Mouse (Mus musculus): ENCODE data around the gene Hrk. TPM values are rescaled to one million over a fixed set of nuclear protein-coding genes. Genes with fewer than 3 reads are reported as not detected.

The Hrk gene
- total RNA-seq, 2 experiments from 2014 or later = 0.76 to 1.2 TPM

DNA sequence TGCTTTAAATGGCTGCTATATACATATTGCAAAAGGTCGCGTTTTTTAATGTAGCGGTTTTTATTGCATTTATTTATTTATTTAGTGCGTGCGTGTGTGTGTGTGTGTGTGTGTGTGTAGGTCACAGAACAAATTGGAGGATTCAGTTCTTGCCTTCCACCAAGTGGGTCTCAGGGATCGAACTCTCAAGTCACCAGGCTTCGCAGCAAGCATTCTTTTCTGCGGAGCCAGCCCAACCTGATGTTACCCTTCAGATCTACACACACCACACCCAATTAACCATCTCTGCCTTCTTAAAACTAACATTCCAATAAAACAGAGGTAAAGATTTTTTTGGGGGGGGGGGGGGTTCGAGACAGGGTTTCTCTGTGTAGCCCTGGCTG, 8.9 kb upstream of the Hrk start:
- intact Hi-C loops (cut with DNase I) = loop anchor here (5.0 kb wide), 1 partner anchor 58 kb away; no protein-coding TSS in a partner anchor
- no peak for DNase-seq

- no peak for DNase-seq
- intact Hi-C loops (cut with DNase I) = loop anchor here (5.0 kb wide), 1 partner anchor 60 kb away; no protein-coding TSS in a partner anchor
These were observed 7.5 kb upstream of the Hrk start for GRCm38 (mm10) chr5:118156976-118157375.

- intact Hi-C loops (cut with DNase I) = loop anchor here (10.0 kb wide), 1 partner anchor 574 kb away; no protein-coding TSS in a partner anchor
- no peak for DNase-seq
These were observed 3.8 kb upstream of the Hrk start for GRCm38 (mm10) chr5:118160691-118161090.

GRCm38 (mm10) chr5:118165462-118165861, 1.0 kb downstream of the Hrk start:
- intact Hi-C loops (cut with DNase I) = loop anchor here (2.0 to 10.0 kb wide), 2 partner anchors 49 to 569 kb away; no protein-coding TSS in a partner anchor
- no peak for DNase-seq

DNA sequence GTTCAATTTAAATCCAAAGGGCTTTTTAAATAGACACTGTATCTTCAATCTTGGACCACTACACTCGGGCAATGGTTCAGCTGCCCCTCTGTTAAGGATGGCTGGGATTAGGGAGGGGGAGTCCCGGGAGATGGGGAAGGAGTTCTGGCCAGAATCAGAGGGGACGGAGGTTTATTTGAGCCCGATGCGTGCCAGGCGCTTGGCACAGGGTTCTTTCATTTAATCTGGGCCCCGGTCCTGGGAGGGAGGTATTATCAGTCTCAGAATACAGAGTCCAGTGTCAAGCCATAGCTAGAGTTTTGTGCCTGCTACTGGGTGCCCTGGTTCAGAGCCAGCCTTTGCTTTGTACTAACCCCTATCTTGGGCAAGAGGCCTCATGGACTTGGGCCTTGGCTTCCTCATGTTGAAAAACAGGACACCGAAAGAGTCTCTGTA, 3.1 kb downstream of the Hrk start:
- DNase-seq = no peak
- intact Hi-C loops (cut with DNase I) = loop anchor here (10.0 kb wide), 1 partner anchor 567 kb away; no protein-coding TSS in a partner anchor

DNA sequence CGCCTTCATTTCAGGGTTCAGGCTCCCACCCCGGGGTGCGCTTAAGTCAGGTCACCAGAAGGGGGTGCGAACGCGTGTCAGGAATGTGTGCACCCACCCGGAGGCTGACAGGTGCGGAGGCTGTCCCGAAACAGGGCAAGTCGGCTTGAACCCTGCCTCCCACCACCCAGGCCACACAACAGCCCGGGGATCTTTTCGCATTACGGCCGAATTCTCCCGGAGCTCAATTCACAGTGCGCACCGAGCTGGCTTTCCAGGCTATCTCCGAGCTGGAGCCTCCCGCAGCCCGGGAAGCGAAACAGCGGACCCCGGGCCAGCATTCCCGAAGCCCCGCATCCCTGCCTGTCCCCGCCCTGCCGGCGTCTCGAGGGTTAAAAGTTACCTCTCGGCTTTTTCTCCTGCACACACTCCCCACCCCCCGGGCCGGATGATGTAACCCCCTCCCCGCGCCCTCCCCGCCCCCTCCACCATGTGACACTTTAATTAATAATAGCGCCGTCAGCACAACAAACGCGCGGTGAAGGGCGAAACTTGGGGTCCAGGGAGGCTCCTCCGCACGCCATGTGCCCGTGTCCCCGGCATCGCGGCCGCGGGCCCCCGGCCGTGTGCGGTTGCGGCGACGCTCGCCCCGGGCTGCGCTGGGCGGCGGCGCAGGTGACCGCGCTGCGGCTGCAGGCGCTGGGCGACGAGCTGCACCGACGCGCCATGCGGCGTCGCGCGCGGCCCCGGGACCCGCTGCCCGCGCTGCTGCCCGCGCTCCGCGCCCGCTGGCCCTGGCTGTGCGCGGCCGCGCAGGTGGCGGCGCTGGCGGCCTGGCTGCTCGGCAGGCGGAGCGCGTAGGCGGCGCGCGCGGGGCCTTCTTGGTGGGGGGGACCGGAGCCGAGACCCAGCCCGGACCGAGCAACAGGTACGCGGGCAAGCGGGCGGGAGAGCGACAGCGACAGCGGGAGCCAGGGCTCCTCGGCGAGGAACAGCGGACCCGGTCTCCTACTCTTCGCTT, 5.1 kb downstream of the Hrk start:
- DNase-seq = peak in 1 of 2 experiments; percentile 33
- intact Hi-C loops (cut with DNase I) = loop anchor here (5.0 to 10.0 kb wide), 2 partner anchors 78 to 565 kb away; partner anchors contain the start of genes 2410131K14Rik and Rnft2

GRCm38 (mm10) chr5:118170888-118171529, 6.6 kb downstream of the Hrk start:
- peak in 1 of 2 experiments; percentile 34 for DNase-seq
- intact Hi-C loops (cut with DNase I) = loop anchor here (5.0 kb wide), 1 partner anchor 76 kb away; the partner anchor contains the start of genes 2410131K14Rik and Rnft2

- intact Hi-C loops (cut with DNase I) = loop anchor here (5.0 kb wide), 1 partner anchor 76 kb away; the partner anchor contains the start of genes 2410131K14Rik and Rnft2
- DNase-seq = peak in 1 of 2 experiments; percentile 19
These were observed 7.2 kb downstream of the Hrk start for GRCm38 (mm10) chr5:118171665-118172064.

- DNase-seq = no peak
- intact Hi-C loops (cut with DNase I) = loop anchor here (5.0 kb wide), 1 partner anchor 75 kb away; the partner anchor contains the start of genes 2410131K14Rik and Rnft2
These were observed 7.8 kb downstream of the Hrk start for GRCm38 (mm10) chr5:118172078-118172723.

DNA sequence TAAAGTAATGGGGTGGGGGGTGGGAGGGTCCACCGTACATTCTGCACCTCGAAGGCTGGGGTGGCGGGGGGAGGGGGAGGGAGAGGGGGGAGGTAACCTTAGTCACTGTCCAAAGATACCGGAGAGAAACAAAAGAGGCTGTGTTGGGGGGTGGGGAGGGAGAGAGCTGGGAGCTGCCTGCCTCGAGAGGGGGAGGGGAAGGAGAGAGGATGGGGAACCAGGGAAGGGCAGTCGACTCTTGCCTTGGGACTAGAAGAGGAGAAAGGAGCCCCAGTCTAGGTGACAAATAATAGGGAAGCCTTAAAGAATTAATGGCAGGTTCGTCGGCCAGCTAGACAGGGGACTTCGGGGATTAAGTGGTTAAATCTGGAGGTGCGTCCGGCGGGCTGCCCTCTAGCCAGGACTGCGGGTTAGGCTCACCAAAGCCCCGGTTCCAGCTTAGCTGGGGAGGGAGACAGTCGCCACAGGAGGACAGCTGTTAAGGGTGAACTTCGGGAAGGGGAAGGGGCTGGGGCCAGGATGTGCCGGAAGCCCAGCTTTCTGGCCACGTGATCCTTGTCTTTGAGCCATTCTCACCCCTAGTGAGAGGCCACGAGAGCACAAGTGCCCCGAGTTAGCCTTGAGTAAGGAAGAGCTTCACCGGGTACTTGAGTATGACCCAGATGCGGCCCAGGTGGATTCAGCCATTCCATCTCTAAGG, 10.0 kb downstream of the Hrk start:
- intact Hi-C loops (cut with DNase I) = loop anchor here (5.0 kb wide), 1 partner anchor 73 kb away; the partner anchor contains the start of genes 2410131K14Rik and Rnft2

DNA sequence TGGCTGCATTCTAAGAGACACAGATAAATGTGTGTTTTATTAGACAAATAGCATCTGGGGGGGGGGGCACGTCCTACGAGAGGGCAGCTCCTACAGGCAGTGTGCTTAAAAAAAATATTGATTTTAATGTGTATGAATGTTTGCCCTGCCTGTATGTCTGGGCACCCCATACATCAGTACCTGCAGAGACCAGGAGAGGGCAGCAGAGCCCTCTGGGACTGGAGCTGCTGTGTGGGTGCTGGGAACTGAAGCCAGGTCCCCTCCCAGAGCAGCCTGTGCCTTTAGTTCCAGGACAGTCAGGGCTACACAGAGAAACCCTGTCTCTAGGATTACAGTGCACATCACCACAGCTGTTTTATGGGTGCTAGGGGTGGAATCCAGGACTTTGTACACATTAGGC, 10.7 kb downstream of the Hrk start:
- DNase-seq = no peak
- intact Hi-C loops (cut with DNase I) = no loop called here

More for the DNA sequence above, 10.0 kb downstream of the Hrk start:
- no peak for DNase-seq

DNA sequence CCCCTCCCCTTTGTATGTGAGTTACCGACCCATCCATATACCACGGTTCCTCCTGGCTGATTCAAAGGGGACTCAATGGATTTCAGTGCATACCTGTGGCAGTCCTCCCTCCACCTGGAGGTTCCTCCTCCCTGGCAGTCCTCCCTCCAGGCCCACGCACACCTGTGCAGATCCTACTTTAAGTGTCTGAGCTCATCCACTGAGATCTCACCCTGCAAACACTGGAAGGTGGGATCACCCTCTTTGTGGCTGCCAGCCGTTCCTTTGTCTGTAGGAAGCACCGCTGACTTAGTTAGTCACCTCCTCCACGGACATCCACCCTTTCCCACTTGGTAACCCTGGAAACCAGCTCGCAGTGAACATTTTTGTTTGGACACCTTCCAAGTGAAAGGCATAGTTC, 13.2 kb downstream of the Hrk start:
- no peak for DNase-seq
- intact Hi-C loops (cut with DNase I) = no loop called here

DNA sequence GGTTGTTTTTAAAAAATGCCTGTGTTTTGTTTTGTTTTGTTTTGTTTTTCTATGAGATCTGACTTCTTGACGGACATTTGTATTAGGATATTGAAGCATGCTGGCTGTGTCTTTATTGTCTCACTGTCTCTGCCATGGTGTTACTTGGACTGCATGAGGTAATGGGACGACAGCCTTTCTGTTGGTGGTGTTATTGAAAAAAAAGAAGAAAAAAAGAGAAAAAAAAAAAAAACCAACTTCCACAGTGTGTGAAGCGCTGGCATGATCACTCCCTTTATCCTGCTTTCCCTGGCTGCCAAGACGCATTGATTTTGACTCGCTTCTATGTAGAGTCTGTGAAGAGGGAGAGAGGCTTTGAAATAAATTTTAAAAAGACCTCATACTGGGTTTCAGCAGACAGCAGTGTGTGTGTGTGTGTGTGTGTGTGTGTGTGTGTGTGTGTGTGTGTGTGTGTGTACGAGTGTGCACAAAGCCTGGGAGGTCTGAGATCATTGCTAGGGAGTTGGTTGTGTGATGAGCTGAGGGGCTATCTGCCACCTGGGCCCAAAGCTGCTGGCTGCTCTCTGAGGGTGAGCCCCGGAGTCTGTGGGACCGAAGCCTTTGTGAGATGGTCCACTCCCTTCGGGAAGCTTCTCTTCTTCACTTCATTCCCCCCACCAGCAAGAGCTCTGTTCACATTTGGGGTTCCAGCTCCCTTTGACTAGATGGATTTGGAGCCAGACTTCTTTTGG, 22.6 kb downstream of the Hrk start:
- intact Hi-C loops (cut with DNase I) = no loop called here
- DNase-seq = no peak

- intact Hi-C loops (cut with DNase I) = no loop called here
- no peak for DNase-seq
These were observed 23.9 kb downstream of the Hrk start for GRCm38 (mm10) chr5:118188356-118188755.

DNA sequence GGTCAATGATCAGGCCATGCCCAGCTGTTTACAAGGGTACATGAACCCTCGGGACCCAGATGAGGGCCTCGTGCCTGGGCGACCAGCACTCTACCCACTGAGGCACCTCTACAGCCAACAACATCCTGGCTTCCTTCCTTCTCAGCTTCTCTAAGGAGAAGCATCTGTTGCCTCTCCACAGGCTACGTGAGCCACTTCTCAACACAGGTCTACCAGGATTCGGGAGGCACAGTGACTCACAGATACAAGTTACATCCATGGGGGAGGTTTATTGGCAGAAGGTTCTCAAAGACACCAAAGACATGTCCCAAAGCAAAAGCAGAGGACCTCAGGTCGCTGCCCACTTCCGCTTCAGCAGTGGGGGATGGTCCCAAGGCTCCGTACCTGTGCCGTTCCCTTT, 26.0 kb downstream of the Hrk start:
- DNase-seq = no peak
- intact Hi-C loops (cut with DNase I) = no loop called here

GRCm38 (mm10) chr5:118192221-118192620, 27.8 kb downstream of the Hrk start:
- intact Hi-C loops (cut with DNase I) = no loop called here
- DNase-seq = no peak

DNA sequence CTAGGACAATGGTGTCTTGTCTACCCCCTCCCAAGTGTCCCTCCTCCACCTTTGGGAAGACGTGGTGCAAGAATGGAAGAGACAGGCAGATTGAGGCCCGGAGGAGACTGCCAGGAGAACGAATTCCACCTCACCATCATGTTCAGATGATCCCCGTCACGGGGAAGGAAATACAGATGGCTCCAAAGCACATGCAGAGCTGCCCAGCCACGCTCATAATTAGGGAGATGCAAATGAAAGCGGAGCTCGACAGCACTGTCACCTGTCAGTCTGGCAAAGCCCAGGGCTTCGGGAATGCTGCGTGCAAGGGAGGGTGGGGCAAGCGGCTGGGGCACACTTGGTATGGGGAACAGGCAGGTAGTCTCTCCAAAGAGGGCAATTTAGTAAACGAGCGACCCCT, 33.0 kb downstream of the Hrk start:
- DNase-seq = no peak
- intact Hi-C loops (cut with DNase I) = no loop called here

GRCm38 (mm10) chr5:118199670-118200069, 35.2 kb downstream of the Hrk start:
- intact Hi-C loops (cut with DNase I) = no loop called here
- no peak for DNase-seq
